In the genomic region with DNA sequence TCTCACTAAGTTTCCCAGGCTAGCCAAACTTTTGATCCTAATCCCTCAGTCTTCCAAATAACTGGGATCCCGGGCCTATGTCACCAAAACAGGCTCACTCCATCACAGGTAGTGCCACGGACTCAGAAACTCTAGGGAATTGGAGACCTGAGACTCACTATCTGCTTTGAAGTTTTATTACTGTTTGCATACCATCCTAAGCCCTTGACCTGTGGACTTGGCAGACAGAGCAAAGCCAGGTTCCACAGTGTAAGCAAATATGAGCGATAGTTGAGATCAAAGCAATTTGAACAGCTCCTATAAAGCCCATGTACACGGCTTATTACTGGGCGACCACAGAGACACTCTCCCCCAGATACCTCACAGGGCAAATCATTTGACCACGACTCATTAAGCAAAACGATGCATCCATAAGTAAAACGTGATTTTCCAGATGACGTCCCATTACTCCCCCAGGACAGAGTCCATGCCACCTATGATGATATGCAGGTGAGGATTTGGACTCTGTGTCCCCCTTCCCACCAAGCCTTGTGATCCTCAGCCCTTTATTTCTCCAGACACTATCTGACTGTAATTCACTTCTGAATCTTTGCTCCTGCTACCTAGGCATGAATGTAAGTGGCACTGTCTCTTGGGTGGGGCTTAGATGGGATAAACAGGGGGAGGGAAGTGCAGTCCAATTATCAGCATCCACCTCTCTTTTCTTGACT, we compare ENCODE assay signal across 21 mouse cellular contexts. TPM values are rescaled to one million over a fixed set of nuclear protein-coding genes. Genes with fewer than 3 reads are reported as not detected.
DNase-seq lines count a peak whose midpoint lies in the region; ATAC-seq and TF ChIP-seq lines count a peak whose summit lies in the region.
"Had no signal": no experiment of that assay in that cellular context is flagged by ENCODE, and none has a peak within 500 bp of the region (broad histone marks: within the 10 kb centered on the region; RNA-seq: fewer than 3 reads in every experiment).

No protein-coding gene starts in this region.

- no peak for TF ChIP-seq EP300 in lung, postnatal 0 days (IDR thresholded peaks at IDR 0.05)

- H3K4me1 ChIP-seq in lung, embryonic 14.5 days (ENCODE audit: insufficient read depth): no peaks in the 10 kb centered on the region
- peaks cover 3% of the 10 kb centered on the region; the same call in 1 of the 2 replicates for H3K4me1 ChIP-seq in lung, postnatal 0 days (ENCODE audit: insufficient read depth, low read depth, low read length)
- no peaks in the 10 kb centered on the region for H3K4me1 ChIP-seq in intestine, embryonic 14.5 days (replicated peaks; ENCODE audit: control insufficient read depth, insufficient read depth, low read length)
- H3K4me1 ChIP-seq in intestine, embryonic 15.5 days (replicated peaks): 0 out of 2 replicates have a peak, but pooled peaks cover 3% of the 10 kb centered on the region
- H3K4me1 ChIP-seq in liver, embryonic 16.5 days (ENCODE audit: control insufficient read depth, low read depth, low read length): no peaks in the 10 kb centered on the region; the same call in 1 of the 2 replicates
- H3K4me1 ChIP-seq in hindbrain, embryonic 11.5 days (replicated peaks; ENCODE audit: control insufficient read depth, insufficient read depth, low read length): no peaks in the 10 kb centered on the region
- H3K4me1 ChIP-seq: forebrain, embryonic 13.5 days; heart, embryonic 15.5 days had no signal

- WGBS in lung, embryonic 14.5 days: 37% methylated on average over 9 of the region's 9 CpGs
- 44% methylated on average over 9 of the region's 9 CpGs for WGBS in lung, postnatal 0 days
- WGBS in intestine, embryonic 14.5 days: 45% methylated on average over 9 of the region's 9 CpGs
- 34% methylated on average over 9 of the region's 9 CpGs for WGBS in intestine, embryonic 15.5 days
- WGBS in liver, embryonic 16.5 days (ENCODE audit: insufficient replicate concordance): 55% methylated on average over 9 of the region's 9 CpGs
- 84% methylated on average over 9 of the region's 9 CpGs for WGBS in hindbrain, embryonic 11.5 days

- H3K4me2 ChIP-seq in lung, embryonic 14.5 days: no peak overlapping the region
- H3K4me2 ChIP-seq in lung, postnatal 0 days (replicated peaks; ENCODE audit: low read depth, low read length): no peak overlapping the region
- H3K4me2 ChIP-seq in intestine, embryonic 14.5 days (ENCODE audit: low read length): no peak overlapping the region
- H3K4me2 ChIP-seq in intestine, embryonic 15.5 days (replicated peaks): peak overlapping the region; percentile 14; the same call in 1 of the 2 replicates
- H3K4me2 ChIP-seq in liver, embryonic 16.5 days (ENCODE audit: low read depth, low read length): no peak overlapping the region
- H3K4me2 ChIP-seq in hindbrain, embryonic 11.5 days (replicated peaks; ENCODE audit: low read depth, low read length): no peak overlapping the region
- H3K4me2 ChIP-seq: forebrain, embryonic 13.5 days; heart, embryonic 11.5 days; heart, embryonic 15.5 days had no signal

- no peak for ATAC-seq in lung, embryonic 14.5 days (ENCODE audit: insufficient read depth)
- no peak for ATAC-seq in lung, postnatal 0 days
- ATAC-seq in intestine, embryonic 14.5 days (replicated peaks; ENCODE audit: low FRiP score, low TSS enrichment, low read depth): peak; percentile 86
- peak; percentile 89 for ATAC-seq in intestine, embryonic 15.5 days
- ATAC-seq in liver, embryonic 16.5 days (ENCODE audit: low read depth): peak; percentile 63; the same call in 1 of the 2 replicates
- no peak for ATAC-seq in hindbrain, embryonic 11.5 days (ENCODE audit: low FRiP score)
- ATAC-seq: forebrain, embryonic 13.5 days; forebrain, postnatal 0 days had no signal

- H3K27me3 ChIP-seq in lung, embryonic 14.5 days (ENCODE audit: insufficient read depth, low read length): no peaks in the 10 kb centered on the region
- H3K27me3 ChIP-seq in lung, postnatal 0 days (replicated peaks; ENCODE audit: insufficient read depth, low read length): no peaks in the 10 kb centered on the region
- H3K27me3 ChIP-seq in intestine, embryonic 14.5 days (replicated peaks; ENCODE audit: control insufficient read depth, insufficient read depth, low read length): no peaks in the 10 kb centered on the region
- H3K27me3 ChIP-seq in intestine, embryonic 15.5 days (replicated peaks): no peaks in the 10 kb centered on the region
- no peaks in the 10 kb centered on the region for H3K27me3 ChIP-seq in liver, embryonic 16.5 days (ENCODE audit: control insufficient read depth, insufficient read depth, low read depth, low read length)
- no peaks in the 10 kb centered on the region for H3K27me3 ChIP-seq in hindbrain, embryonic 11.5 days (ENCODE audit: control insufficient read depth, insufficient read depth, low read length)
- H3K27me3 ChIP-seq: forebrain, embryonic 13.5 days; heart, embryonic 15.5 days had no signal

- DNase-seq in lung, embryonic 14.5 days: peak; percentile 11
- DNase-seq in lung, postnatal 0 days (ENCODE audit: low spot score): no peak
- no peak for DNase-seq in intestine, embryonic 14.5 days (ENCODE audit: low spot score)
- no peak for DNase-seq in hindbrain, embryonic 11.5 days (ENCODE audit: low spot score)
- DNase-seq in urinary bladder, postnatal 14 days (ENCODE audit: low spot score): no peak
- DNase-seq: adrenal gland, adult 8-10 months; adrenal gland, postnatal 36 days; cerebellum, adult 2 months; cerebellum, postnatal 10 days; forebrain, postnatal 0 days; gastrocnemius, postnatal 14 days; heart, adult 2 months; heart, postnatal 14 days had no signal

- TF ChIP-seq CTCF in lung, embryonic 14.5 days (IDR thresholded peaks at IDR 0.05; ENCODE audit: low read depth): no peak
- TF ChIP-seq CTCF in lung, postnatal 0 days (IDR thresholded peaks at IDR 0.05): no peak

- H3K36me3 ChIP-seq in lung, embryonic 14.5 days (ENCODE audit: insufficient read depth): no peaks in the 10 kb centered on the region
- no peaks in the 10 kb centered on the region for H3K36me3 ChIP-seq in lung, postnatal 0 days (ENCODE audit: insufficient read depth, low read length)
- no peaks in the 10 kb centered on the region for H3K36me3 ChIP-seq in intestine, embryonic 14.5 days (ENCODE audit: control insufficient read depth, insufficient read depth, low read length)
- no peaks in the 10 kb centered on the region for H3K36me3 ChIP-seq in intestine, embryonic 15.5 days
- H3K36me3 ChIP-seq in liver, embryonic 16.5 days (ENCODE audit: control insufficient read depth, insufficient read depth): no peaks in the 10 kb centered on the region
- no peaks in the 10 kb centered on the region for H3K36me3 ChIP-seq in hindbrain, embryonic 11.5 days (ENCODE audit: control insufficient read depth, insufficient read depth, low read length)
- H3K36me3 ChIP-seq: embryonic facial prominence, embryonic 10.5 days; heart, embryonic 15.5 days had no signal

- H3K4me3 ChIP-seq in lung, embryonic 14.5 days (ENCODE audit: low read depth, low read length): no peak overlapping the region
- H3K4me3 ChIP-seq in lung, postnatal 0 days (ENCODE audit: low read depth, low read length): no peak overlapping the region
- no peak overlapping the region for H3K4me3 ChIP-seq in intestine, embryonic 14.5 days (ENCODE audit: low read depth, low read length)
- H3K4me3 ChIP-seq in intestine, embryonic 15.5 days (replicated peaks): no peak overlapping the region
- H3K4me3 ChIP-seq in liver, embryonic 16.5 days (ENCODE audit: low read depth, low read length): no peak overlapping the region
- H3K4me3 ChIP-seq in hindbrain, embryonic 11.5 days (ENCODE audit: low read depth, low read length): no peak overlapping the region
- H3K4me3 ChIP-seq: embryonic facial prominence, embryonic 10.5 days; forebrain, embryonic 13.5 days; heart, adult 2 months; heart, embryonic 15.5 days had no signal

- no peaks in the 10 kb centered on the region for H3K9me3 ChIP-seq in lung, embryonic 14.5 days (ENCODE audit: low read depth, low read length)
- no peaks in the 10 kb centered on the region for H3K9me3 ChIP-seq in lung, postnatal 0 days (ENCODE audit: low read length)
- no peaks in the 10 kb centered on the region for H3K9me3 ChIP-seq in intestine, embryonic 14.5 days (ENCODE audit: control insufficient read depth, low read length)
- H3K9me3 ChIP-seq in intestine, embryonic 15.5 days: no peaks in the 10 kb centered on the region
- H3K9me3 ChIP-seq in liver, embryonic 16.5 days (replicated peaks; ENCODE audit: control insufficient read depth, low read length): no peaks in the 10 kb centered on the region
- no peaks in the 10 kb centered on the region for H3K9me3 ChIP-seq in hindbrain, embryonic 11.5 days (ENCODE audit: control insufficient read depth, low read length)
- H3K9me3 ChIP-seq: embryonic facial prominence, embryonic 10.5 days; forebrain, embryonic 13.5 days; heart, embryonic 15.5 days had no signal

- no peak overlapping the region for H3K9ac ChIP-seq in lung, embryonic 14.5 days
- H3K9ac ChIP-seq in lung, postnatal 0 days (replicated peaks; ENCODE audit: low read depth): no peak overlapping the region
- H3K9ac ChIP-seq in intestine, embryonic 14.5 days (ENCODE audit: low read length): no peak overlapping the region
- H3K9ac ChIP-seq in intestine, embryonic 15.5 days: no peak overlapping the region
- no peak overlapping the region for H3K9ac ChIP-seq in liver, embryonic 16.5 days (ENCODE audit: low read depth, low read length)
- no peak overlapping the region for H3K9ac ChIP-seq in hindbrain, embryonic 11.5 days (ENCODE audit: low read depth, low read length)
- H3K9ac ChIP-seq: forebrain, embryonic 13.5 days; forebrain, postnatal 0 days; heart, embryonic 15.5 days had no signal

- no peak overlapping the region for H3K27ac ChIP-seq in lung, embryonic 14.5 days (ENCODE audit: low read depth)
- H3K27ac ChIP-seq in lung, postnatal 0 days (ENCODE audit: low read length): no peak overlapping the region
- H3K27ac ChIP-seq in intestine, embryonic 14.5 days (ENCODE audit: low read depth): no peak overlapping the region
- peak overlapping the region; percentile 64 for H3K27ac ChIP-seq in intestine, embryonic 15.5 days
- H3K27ac ChIP-seq in liver, embryonic 16.5 days (ENCODE audit: low read length): no peak overlapping the region
- H3K27ac ChIP-seq in hindbrain, embryonic 11.5 days (ENCODE audit: low read depth, low read length): no peak overlapping the region
- H3K27ac ChIP-seq: embryonic facial prominence, embryonic 10.5 days; forebrain, embryonic 13.5 days; heart, adult 2 months; heart, embryonic 15.5 days had no signal

RNA-seq across cellular contexts. Expression of a gene that starts 11.3 kb away (rescaled TPM):
- polyA plus RNA-seq in lung, embryonic 14.5 days (2014; fragmentation: Nextera tagmentation; extraction: Ambion mirVana): 14.1 and 15.3 TPM in 2 replicates
- polyA plus RNA-seq in lung, postnatal 0 days (2015; fragmentation: Nextera tagmentation; extraction: Ambion mirVana): 6.2 and 7.5 TPM in 2 replicates
- 15.3 and 19.3 TPM in 2 replicates for polyA plus RNA-seq in intestine, embryonic 14.5 days (2014; fragmentation: Nextera tagmentation; extraction: Ambion mirVana)
- 9.4 and 9.9 TPM in 2 replicates for polyA plus RNA-seq in intestine, embryonic 15.5 days (2015; fragmentation: Nextera tagmentation; extraction: Ambion mirVana)
- polyA plus RNA-seq in liver, embryonic 16.5 days (2015; fragmentation: Nextera tagmentation; extraction: Ambion mirVana): 1.4 and 1.5 TPM in 2 replicates
- polyA plus RNA-seq in hindbrain, embryonic 11.5 days (2014; fragmentation: Nextera tagmentation; extraction: Ambion mirVana): 19.1 and 20.8 TPM in 2 replicates

RNA-seq across cellular contexts. Expression of a gene that starts 14.8 kb away (rescaled TPM):
- polyA plus RNA-seq in lung, embryonic 14.5 days (2014; fragmentation: Nextera tagmentation; extraction: Ambion mirVana): 106 and 112 TPM in 2 replicates
- 79.4 and 80.3 TPM in 2 replicates for polyA plus RNA-seq in lung, postnatal 0 days (2015; fragmentation: Nextera tagmentation; extraction: Ambion mirVana)
- 178 and 181 TPM in 2 replicates for polyA plus RNA-seq in intestine, embryonic 14.5 days (2014; fragmentation: Nextera tagmentation; extraction: Ambion mirVana)
- polyA plus RNA-seq in intestine, embryonic 15.5 days (2015; fragmentation: Nextera tagmentation; extraction: Ambion mirVana): 194 and 206 TPM in 2 replicates
- polyA plus RNA-seq in liver, embryonic 16.5 days (2015; fragmentation: Nextera tagmentation; extraction: Ambion mirVana): 55.1 and 63.6 TPM in 2 replicates
- polyA plus RNA-seq in hindbrain, embryonic 11.5 days (2014; fragmentation: Nextera tagmentation; extraction: Ambion mirVana): 118 and 131 TPM in 2 replicates

RNA-seq across cellular contexts. Expression of a gene that starts 32.5 kb away (rescaled TPM):
- polyA plus RNA-seq in lung, embryonic 14.5 days (2014; fragmentation: Nextera tagmentation; extraction: Ambion mirVana): not detected in 2 replicates
- not detected in 2 replicates for polyA plus RNA-seq in lung, postnatal 0 days (2015; fragmentation: Nextera tagmentation; extraction: Ambion mirVana)
- not detected in 2 replicates for polyA plus RNA-seq in intestine, embryonic 14.5 days (2014; fragmentation: Nextera tagmentation; extraction: Ambion mirVana)
- not detected in 2 replicates for polyA plus RNA-seq in intestine, embryonic 15.5 days (2015; fragmentation: Nextera tagmentation; extraction: Ambion mirVana)
- polyA plus RNA-seq in liver, embryonic 16.5 days (2015; fragmentation: Nextera tagmentation; extraction: Ambion mirVana): not detected in 2 replicates
- polyA plus RNA-seq in hindbrain, embryonic 11.5 days (2014; fragmentation: Nextera tagmentation; extraction: Ambion mirVana): 0.08 and 0.18 TPM in 2 replicates
- polyA plus RNA-seq: cerebellum, adult 2 months; embryonic facial prominence, embryonic 10.5 days; embryonic facial prominence, embryonic 14.5 days; forebrain, postnatal 0 days; gonadal fat pad, adult 2 months; heart, embryonic 11.5 days; heart, embryonic 15.5 days had no signal

Comparison
In these comparisons a context has a peak if more than half of its experiments do, and no peak if none do; other contexts are left out.
1. ATAC-seq: peak in intestine, embryonic 14.5 days (single experiment), intestine, embryonic 15.5 days (single experiment) and liver, embryonic 16.5 days (single experiment); none in lung, embryonic 14.5 days (single experiment), lung, postnatal 0 days (single experiment) and hindbrain, embryonic 11.5 days (single experiment).